Mouse (Mus musculus): ENCODE measurements around the gene Mrnip. TPM values are rescaled to one million over a fixed set of nuclear protein-coding genes. Genes with fewer than 3 reads are reported as not detected.

Gene Mrnip
- polyA plus RNA-seq, 1 experiment, result 21.1 TPM

GRCm38 (mm10) chr11:50230481-50231304 lies 56.4 kb downstream of the Mrnip start:
- no peak for DNase-seq
- Histone ChIP-seq H3K4me1 (ENCODE audit: control insufficient read depth, insufficient read depth, low read length) (peaks cover 31% of the 10 kb centered on the region), H3K4me3 (ENCODE audit: insufficient read depth, low read depth, low read length) (no peak overlapping the region), H3K27me3 (replicated peaks; ENCODE audit: control insufficient read depth, insufficient read depth, low read length) (no peaks in the 10 kb centered on the region), H3K36me3 (ENCODE audit: control insufficient read depth, insufficient read depth, low read length) (peaks cover 3% of the 10 kb centered on the region; the same call in 1 of the 2 replicates), H3K27ac (ENCODE audit: insufficient read depth, low read depth, low read length) (no peak overlapping the region)
- 63% methylated on average over 45 of the region's 45 CpGs for WGBS
- TF ChIP-seq CTCF (conservative IDR thresholded peaks at IDR 0.05; ENCODE audit: insufficient read depth, insufficient read length, low read depth, low read length) (no peak), POLR2A (IDR thresholded peaks at IDR 0.05; ENCODE audit: low read depth, low read length) (no peak)

- TF ChIP-seq CTCF (conservative IDR thresholded peaks at IDR 0.05; ENCODE audit: insufficient read depth, insufficient read length, low read depth, low read length), result peak; percentile 49
- no peak for TF ChIP-seq POLR2A (IDR thresholded peaks at IDR 0.05; ENCODE audit: low read depth, low read length)
- peaks cover 28% of the 10 kb centered on the region for H3K4me1 ChIP-seq (ENCODE audit: control insufficient read depth, insufficient read depth, low read length)
- H3K36me3 ChIP-seq (ENCODE audit: control insufficient read depth, insufficient read depth, low read length), result peaks cover 3% of the 10 kb centered on the region; the same call in 1 of the 2 replicates
- H3K27ac ChIP-seq (ENCODE audit: insufficient read depth, low read depth, low read length), result no peak overlapping the region
- 25% methylated on average over 8 of the region's 8 CpGs for WGBS
- peak; percentile 79 for DNase-seq
- H3K4me3 ChIP-seq (ENCODE audit: insufficient read depth, low read depth, low read length), result no peak overlapping the region
- H3K27me3 ChIP-seq (replicated peaks; ENCODE audit: control insufficient read depth, insufficient read depth, low read length), result no peaks in the 10 kb centered on the region
Measured at GRCm38 (mm10) chr11:50231411-50231810, 57.2 kb downstream of the Mrnip start.

- no peak overlapping the region for H3K4me3 ChIP-seq (ENCODE audit: insufficient read depth, low read depth, low read length)
- peaks cover 13% of the 10 kb centered on the region for H3K4me1 ChIP-seq (ENCODE audit: control insufficient read depth, insufficient read depth, low read length)
- peaks cover 3% of the 10 kb centered on the region; the same call in 1 of the 2 replicates for H3K36me3 ChIP-seq (ENCODE audit: control insufficient read depth, insufficient read depth, low read length)
- H3K27me3 ChIP-seq (replicated peaks; ENCODE audit: control insufficient read depth, insufficient read depth, low read length), result no peaks in the 10 kb centered on the region
- no peak overlapping the region for H3K27ac ChIP-seq (ENCODE audit: insufficient read depth, low read depth, low read length)
- DNase-seq, result no peak
- WGBS, result 91% methylated on average over 13 of the region's 13 CpGs
- TF ChIP-seq POLR2A (IDR thresholded peaks at IDR 0.05; ENCODE audit: low read depth, low read length) (no peak), CTCF (conservative IDR thresholded peaks at IDR 0.05; ENCODE audit: insufficient read depth, insufficient read length, low read depth, low read length) (no peak)
Measured at GRCm38 (mm10) chr11:50233022-50233421, 58.8 kb downstream of the Mrnip start.

GRCm38 (mm10) chr11:50233993-50234392 lies 59.7 kb downstream of the Mrnip start:
- no peak for DNase-seq
- H3K4me1 ChIP-seq (ENCODE audit: control insufficient read depth, insufficient read depth, low read length), result peaks cover 4% of the 10 kb centered on the region
- H3K27me3 ChIP-seq (replicated peaks; ENCODE audit: control insufficient read depth, insufficient read depth, low read length), result no peaks in the 10 kb centered on the region
- TF ChIP-seq CTCF (conservative IDR thresholded peaks at IDR 0.05; ENCODE audit: insufficient read depth, insufficient read length, low read depth, low read length) (peak; percentile 31; the same call in 1 of the 2 replicates), POLR2A (IDR thresholded peaks at IDR 0.05; ENCODE audit: low read depth, low read length) (no peak)
- H3K27ac ChIP-seq (ENCODE audit: insufficient read depth, low read depth, low read length), result no peak overlapping the region
- H3K4me3 ChIP-seq (ENCODE audit: insufficient read depth, low read depth, low read length), result no peak overlapping the region
- 89% methylated on average over 11 of the region's 11 CpGs for WGBS
- H3K36me3 ChIP-seq (ENCODE audit: control insufficient read depth, insufficient read depth, low read length), result peaks cover 3% of the 10 kb centered on the region; the same call in 1 of the 2 replicates

DNA sequence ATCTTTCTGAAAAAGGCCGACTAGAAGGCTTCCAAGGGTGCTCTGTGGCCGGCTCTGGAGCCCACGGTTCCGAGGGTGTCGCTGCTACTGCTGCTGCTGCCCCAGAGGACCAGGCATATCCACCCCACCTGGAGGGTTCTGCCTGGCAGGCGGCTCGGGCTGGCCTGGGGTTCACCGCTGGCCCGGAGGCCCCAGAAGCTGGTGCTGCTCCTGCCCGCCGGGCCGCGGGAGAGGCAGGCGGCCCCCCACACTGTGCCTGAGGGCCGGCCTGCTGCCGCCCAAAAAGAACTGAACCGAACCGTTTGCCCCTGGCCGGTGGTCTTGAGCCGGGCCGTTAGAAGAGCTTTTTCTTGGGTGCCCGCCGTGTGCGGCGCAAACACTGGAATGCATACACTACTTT lies 60.4 kb downstream of the Mrnip start:
- TF ChIP-seq CTCF (conservative IDR thresholded peaks at IDR 0.05; ENCODE audit: insufficient read depth, insufficient read length, low read depth, low read length) (no peak), POLR2A (IDR thresholded peaks at IDR 0.05; ENCODE audit: low read depth, low read length) (no peak)

GRCm38 (mm10) chr11:50236540-50236936 lies 62.3 kb downstream of the Mrnip start:
- Histone ChIP-seq H3K4me1 (ENCODE audit: control insufficient read depth, insufficient read depth, low read length) (peaks cover 8% of the 10 kb centered on the region), H3K4me3 (ENCODE audit: insufficient read depth, low read depth, low read length) (peak overlapping the region; percentile 77), H3K27me3 (replicated peaks; ENCODE audit: control insufficient read depth, insufficient read depth, low read length) (no peaks in the 10 kb centered on the region), H3K36me3 (ENCODE audit: control insufficient read depth, insufficient read depth, low read length) (peaks cover 3% of the 10 kb centered on the region; the same call in 1 of the 2 replicates), H3K27ac (ENCODE audit: insufficient read depth, low read depth, low read length) (no peak overlapping the region)
- no peak for TF ChIP-seq POLR2A (IDR thresholded peaks at IDR 0.05; ENCODE audit: low read depth, low read length)
- peak; percentile 49 for TF ChIP-seq CTCF (conservative IDR thresholded peaks at IDR 0.05; ENCODE audit: insufficient read depth, insufficient read length, low read depth, low read length)
- DNase-seq, result peak; percentile 95
- WGBS, result 1% methylated on average over 25 of the region's 27 CpGs

More for the DNA sequence above, 60.4 kb downstream of the Mrnip start:
- Histone ChIP-seq H3K36me3 (ENCODE audit: control insufficient read depth, insufficient read depth, low read length) (peaks cover 3% of the 10 kb centered on the region; the same call in 1 of the 2 replicates), H3K27ac (ENCODE audit: insufficient read depth, low read depth, low read length) (no peak overlapping the region), H3K27me3 (replicated peaks; ENCODE audit: control insufficient read depth, insufficient read depth, low read length) (no peaks in the 10 kb centered on the region), H3K4me3 (ENCODE audit: insufficient read depth, low read depth, low read length) (no peak overlapping the region), H3K4me1 (ENCODE audit: control insufficient read depth, insufficient read depth, low read length) (no peaks in the 10 kb centered on the region; the same call in 1 of the 2 replicates)
- no peak for DNase-seq
- 95% methylated on average over 25 of the region's 25 CpGs for WGBS
